Mouse (Mus musculus) myocyte (in vitro differentiated cells): ENCODE results near the gene Gsg1l.

Experiments
- MYOG ChIP-seq, 3 experiments: IDR thresholded peaks; one replicate each; pipeline ENCODE4 v1.6.1; 2011; ENCODE audit warnings: control low read depth in 2 of 3, low read depth in 2 of 3, mild to moderate bottlenecking in 2 of 3; ENCODE audit not compliant: insufficient read length in 2 of 3, control insufficient read depth in 1 of 3, insufficient read depth in 1 of 3
- POLR2A ChIP-seq: IDR thresholded peaks from one replicate; pipeline ENCODE4 v1.6.1; 2011; ENCODE audit warnings: low read depth, mild to moderate bottlenecking, control low read depth, moderate library complexity; ENCODE audit not compliant: insufficient read length

- no peak for TF ChIP-seq POLR2A
- TF ChIP-seq MYOG (IDR thresholded peaks at IDR 0.05; ENCODE audit: control insufficient read depth in 1 of 3, insufficient read depth in 1 of 3, insufficient read length in 2 of 3, low read depth in 2 of 3), result no peak
Measured at GRCm38 (mm10) chr7:126019321-126019720, 62.9 kb downstream of the Gsg1l start.
